Mouse (Mus musculus) cortical plate, adult 2 months (tissue): Measurements from ENCODE around the gene Rtl4.

Source experiments
- CTCF ChIP-seq: fragments of 200-500 bp; IDR thresholded peaks from 2 replicates; pipeline ENCODE4 v1.5.1; 2011; ENCODE audit warnings: mild to moderate bottlenecking, control low read depth, low read length; ENCODE audit not compliant: insufficient read depth; ENCODE audit errors: extremely low read depth
- POLR2A ChIP-seq: fragments of 200-500 bp; IDR thresholded peaks from 2 replicates; pipeline ENCODE4 v1.6.1; 2011; ENCODE audit warnings: mild to moderate bottlenecking, low read length, control low read depth; ENCODE audit not compliant: insufficient read depth; ENCODE audit errors: extremely low read depth

DNA sequence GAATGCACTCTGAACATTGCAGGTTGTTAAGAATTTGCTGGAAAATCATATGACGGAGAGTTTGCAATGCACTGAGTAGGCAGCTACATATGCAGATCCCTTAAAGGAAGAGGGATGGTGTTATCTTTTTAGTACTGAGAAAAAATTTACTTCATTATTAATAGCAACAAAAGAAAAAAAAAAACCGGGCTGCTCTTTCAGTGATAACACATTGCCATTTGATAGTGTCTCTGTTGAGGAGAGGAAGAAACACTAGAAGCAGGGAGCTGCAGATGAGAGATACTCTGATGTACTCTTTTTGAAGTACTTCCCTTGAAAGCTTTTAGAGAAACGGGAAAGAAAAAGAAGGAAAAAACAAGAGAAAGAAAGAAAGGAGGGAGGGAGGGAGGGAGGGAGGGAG is 44.0 kb upstream of the Rtl4 start:
- TF ChIP-seq CTCF (no peak), POLR2A (no peak)
